Comparison of ENCODE assay signal across 30 mouse cellular contexts in the genomic region with DNA sequence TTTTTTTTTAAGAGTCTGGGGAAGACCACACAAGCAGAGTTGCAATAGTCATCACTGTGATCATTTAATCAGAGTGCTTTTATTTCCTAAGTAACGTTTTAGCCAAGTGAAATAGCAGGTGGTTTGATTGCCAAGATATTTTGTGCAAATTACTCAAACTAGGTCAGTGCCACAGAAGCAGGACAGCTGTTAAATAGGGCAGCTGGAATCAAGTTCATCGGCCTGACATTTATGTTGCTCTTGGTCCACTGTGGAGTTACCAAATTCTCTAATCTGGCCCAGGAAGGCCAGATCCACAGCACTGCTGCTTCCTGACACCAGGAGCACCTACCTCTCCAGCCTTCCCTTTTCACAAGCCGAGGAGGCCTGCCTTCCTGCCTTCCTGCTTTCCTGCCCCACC.
DNase-seq lines count a peak whose midpoint lies in the region; ATAC-seq and TF ChIP-seq lines count a peak whose summit lies in the region.
"Had no signal": no experiment of that assay in that cellular context is flagged by ENCODE, and none has a peak within 500 bp of the region (broad histone marks: within the 10 kb centered on the region; RNA-seq: fewer than 3 reads in every experiment).

No protein-coding gene starts in this region.

- no peak for ATAC-seq in heart, embryonic 15.5 days (replicated peaks; ENCODE audit: insufficient number of reproducible peaks, insufficient read depth, low FRiP score, low read depth)
- ATAC-seq in liver, embryonic 12.5 days, result no peak
- ATAC-seq: forebrain, postnatal 0 days; intestine, embryonic 16.5 days; liver, postnatal 0 days; midbrain, embryonic 13.5 days; Patski had no signal

- WGBS in heart, embryonic 15.5 days, result 62% methylated on average over 3 of the region's 3 CpGs
- 9% methylated on average over 3 of the region's 3 CpGs for WGBS in liver, adult 2 months
- 49% methylated on average over 3 of the region's 3 CpGs for WGBS in liver, embryonic 12.5 days (ENCODE audit: insufficient replicate concordance)

- peak; percentile 48 for DNase-seq in adrenal gland, adult 2 months
- DNase-seq in adrenal gland, postnatal 25 days, result no peak
- no peak for DNase-seq in heart, postnatal 36 days
- peak; percentile 89 for DNase-seq in liver, adult 2 months (ENCODE audit: extremely low read depth, low read depth, low spot score)
- DNase-seq in adipocyte (ENCODE audit: low spot score), result peak; percentile 69
- no peak for DNase-seq in testis, postnatal 10 days (ENCODE audit: low spot score)
- DNase-seq: cerebellum, adult 18-20 months; cerebellum, postnatal 14 days; forebrain, postnatal 0 days; gastrocnemius, postnatal 10 days; kidney, postnatal 36 days; liver, postnatal 0 days; spleen, adult 18-20 months; thymus, adult 18-20 months; thymus, postnatal 25 days had no signal

- H3K4me1 ChIP-seq in heart, embryonic 15.5 days (replicated peaks), result peaks cover 13% of the 10 kb centered on the region
- peaks cover 12% of the 10 kb centered on the region for H3K4me1 ChIP-seq in liver, adult 2 months (ENCODE audit: control insufficient read depth, insufficient read depth, low read length)
- H3K4me1 ChIP-seq in liver, embryonic 12.5 days, result peaks cover 6% of the 10 kb centered on the region; the same call in 1 of the 2 replicates
- H3K4me1 ChIP-seq: embryonic facial prominence, embryonic 10.5 days; embryonic facial prominence, embryonic 15.5 days; forebrain, embryonic 12.5 days; hindbrain, embryonic 13.5 days; limb, embryonic 12.5 days had no signal

- no peaks in the 10 kb centered on the region for H3K27me3 ChIP-seq in heart, embryonic 15.5 days
- H3K27me3 ChIP-seq in liver, adult 2 months (ENCODE audit: control insufficient read depth, insufficient read depth, low read length), result no peaks in the 10 kb centered on the region
- no peaks in the 10 kb centered on the region; the same call in 1 of the 2 replicates for H3K27me3 ChIP-seq in liver, embryonic 12.5 days (replicated peaks)
- H3K27me3 ChIP-seq: CH12.LX; embryonic facial prominence, embryonic 15.5 days; forebrain, embryonic 12.5 days; hindbrain, embryonic 13.5 days; limb, embryonic 12.5 days; midbrain, embryonic 13.5 days; Patski had no signal

- TF ChIP-seq CTCF in liver, adult 2 months (IDR thresholded peaks at IDR 0.05; ENCODE audit: low read depth, low read length), result no peak

- no peaks in the 10 kb centered on the region for H3K36me3 ChIP-seq in heart, embryonic 15.5 days
- H3K36me3 ChIP-seq in liver, adult 2 months (ENCODE audit: control insufficient read depth, insufficient read depth, low read length), result 0 out of 2 replicates have a peak, but pooled peaks cover 3% of the 10 kb centered on the region
- no peaks in the 10 kb centered on the region for H3K36me3 ChIP-seq in liver, embryonic 12.5 days
- H3K36me3 ChIP-seq: embryonic facial prominence, embryonic 10.5 days; embryonic facial prominence, embryonic 15.5 days; forebrain, embryonic 12.5 days; hindbrain, embryonic 13.5 days; limb, embryonic 12.5 days; midbrain, embryonic 13.5 days had no signal

- H3K27ac ChIP-seq in heart, embryonic 15.5 days, result peak overlapping the region; percentile 70; the same call in 1 of the 2 replicates
- no peak overlapping the region for H3K27ac ChIP-seq in liver, adult 2 months (replicated peaks; ENCODE audit: insufficient read depth, low read depth, low read length)
- H3K27ac ChIP-seq in liver, embryonic 12.5 days, result no peak overlapping the region
- H3K27ac ChIP-seq: embryonic facial prominence, embryonic 10.5 days; embryonic facial prominence, embryonic 15.5 days; forebrain, embryonic 12.5 days; hindbrain, embryonic 13.5 days; layer of hippocampus, adult 2 months; left cerebral cortex, adult 2 months; limb, embryonic 12.5 days; midbrain, embryonic 13.5 days had no signal

- no peak for TF ChIP-seq POLR2A in liver, adult 2 months (IDR thresholded peaks at IDR 0.05; ENCODE audit: extremely low read depth, insufficient read depth, low read length)

- no peaks in the 10 kb centered on the region for H3K79me2 ChIP-seq in liver, adult 2 months (ENCODE audit: control insufficient read depth, insufficient read depth, low read length)

- H3K4me2 ChIP-seq in heart, embryonic 15.5 days, result no peak overlapping the region
- H3K4me2 ChIP-seq in liver, embryonic 12.5 days, result no peak overlapping the region
- H3K4me2 ChIP-seq: embryonic facial prominence, embryonic 15.5 days; forebrain, embryonic 12.5 days; heart, embryonic 11.5 days; hindbrain, embryonic 13.5 days; limb, embryonic 12.5 days; liver, embryonic 11.5 days; midbrain, embryonic 13.5 days had no signal

- no peak overlapping the region for H3K9ac ChIP-seq in heart, embryonic 15.5 days
- H3K9ac ChIP-seq in liver, adult 2 months (ENCODE audit: low read depth, low read length), result no peak overlapping the region
- H3K9ac ChIP-seq in liver, embryonic 12.5 days, result no peak overlapping the region
- H3K9ac ChIP-seq: embryonic facial prominence, embryonic 15.5 days; forebrain, embryonic 12.5 days; forebrain, postnatal 0 days; hindbrain, embryonic 13.5 days; limb, embryonic 12.5 days; liver, postnatal 0 days; midbrain, embryonic 13.5 days had no signal

- no peaks in the 10 kb centered on the region for H3K9me3 ChIP-seq in heart, embryonic 15.5 days (replicated peaks)
- H3K9me3 ChIP-seq in liver, embryonic 12.5 days (replicated peaks), result no peaks in the 10 kb centered on the region
- H3K9me3 ChIP-seq: embryonic facial prominence, embryonic 10.5 days; embryonic facial prominence, embryonic 15.5 days; forebrain, embryonic 12.5 days; hindbrain, embryonic 13.5 days; limb, embryonic 12.5 days; midbrain, embryonic 13.5 days had no signal

- H3K4me3 ChIP-seq in heart, embryonic 15.5 days, result no peak overlapping the region
- no peak overlapping the region for H3K4me3 ChIP-seq in liver, adult 2 months (ENCODE audit: insufficient read depth, low read depth, low read length)
- no peak overlapping the region for H3K4me3 ChIP-seq in liver, embryonic 12.5 days
- H3K4me3 ChIP-seq: embryonic facial prominence, embryonic 10.5 days; embryonic facial prominence, embryonic 15.5 days; forebrain, embryonic 12.5 days; hindbrain, embryonic 13.5 days; layer of hippocampus, adult 2 months; left cerebral cortex, adult 2 months; limb, embryonic 12.5 days; midbrain, embryonic 13.5 days had no signal

- intact Hi-C loops in heart, postnatal 36 days (cut with DNase I), result loop anchor here (5.0 kb wide), 2 partner anchors 44 to 56 kb away; no protein-coding TSS in a partner anchor

Comparison
In these comparisons a context has a peak if more than half of its experiments do, and no peak if none do; other contexts are left out.
1. DNase-seq: peak in adrenal gland, adult 2 months (single experiment), liver, adult 2 months (single experiment) and adipocyte (single experiment); none in adrenal gland, postnatal 25 days (single experiment), heart, postnatal 36 days (0 of 2) and testis, postnatal 10 days (single experiment).